Mouse (Mus musculus): ENCODE measurements around the gene Rabggtb.
"Not testable (repeated sequence)": the region's sequence is repeated elsewhere in the genome, so short reads cannot be mapped to it uniquely, and the experiment has no call there.

DNA sequence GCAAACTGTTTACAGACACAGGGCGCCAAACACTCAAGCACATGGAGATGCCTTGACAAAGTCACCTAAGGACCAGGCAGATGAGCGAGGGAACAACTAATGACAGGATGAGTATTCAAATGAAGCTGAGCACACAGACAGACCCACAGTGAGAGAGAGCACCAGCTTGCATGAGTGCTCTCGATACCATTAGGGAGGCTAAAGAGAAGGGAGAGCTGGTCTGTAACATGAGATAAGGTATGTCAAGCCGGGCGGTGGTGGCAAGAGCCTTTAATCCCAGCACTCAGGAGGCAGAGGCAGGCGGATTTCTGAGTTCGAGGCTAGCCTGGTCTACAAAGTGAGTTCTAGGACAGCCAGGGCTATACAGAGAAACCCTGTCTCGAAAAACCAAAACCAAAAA lies 52.4 kb downstream of the Rabggtb start:
- not testable (repeated sequence) for TF ChIP-seq CTCF (IDR thresholded peaks at IDR 0.05; ENCODE audit: extremely low read depth, insufficient read depth, insufficient read length, insufficient replicate concordance); POLR2A (IDR thresholded peaks at IDR 0.05; ENCODE audit: low read depth, low read length)

Data from spleen, adult 2 months (tissue).